Mouse (Mus musculus) intestine, embryonic 16.5 days (tissue): ENCODE measurements at regions not wholly inside any gene's neighbourhood (a gene's known extent, or its start where the extent isn't known, plus 50 kb on each side); places are given as distances from the start of the nearest gene placed in this dataset.

Source experiments
- ATAC-seq: fragments of 200-750 bp; cut with Nextera tagmentation; 2 replicates; pipeline ENCODE4 v1.8.0; 2017; ENCODE audit warnings: moderate TSS enrichment, moderate library complexity
- H3K27ac ChIP-seq: fragments of 300-500 bp; sonication (generic); 2 replicates; pipeline ENCODE4 v1.5.1; 2014; ENCODE audit warnings: mild to moderate bottlenecking, low read length
- H3K27me3 ChIP-seq: fragments of 300-500 bp; sonication (generic); replicated peaks from 2 replicates; pipeline ENCODE4 v1.6.1; 2014; ENCODE audit warnings: low read length, control low read depth, mixed read lengths; ENCODE audit not compliant: control insufficient read depth, insufficient read depth
- H3K36me3 ChIP-seq: fragments of 300-500 bp; sonication (generic); 2 replicates; pipeline ENCODE4 v1.6.1; 2014; ENCODE audit warnings: low read length, control low read depth; ENCODE audit not compliant: control insufficient read depth, insufficient read depth
- H3K4me1 ChIP-seq: fragments of 300-500 bp; sonication (generic); 2 replicates; pipeline ENCODE4 v1.6.1; 2014; ENCODE audit warnings: low read length, control low read depth, mixed read lengths; ENCODE audit not compliant: control insufficient read depth, insufficient read depth
- H3K4me2 ChIP-seq: fragments of 300-500 bp; sonication (generic); 2 replicates; pipeline ENCODE4 v1.6.1; 2014; ENCODE audit warnings: low read depth, low read length, control low read depth
- H3K4me3 ChIP-seq: fragments of 300-500 bp; sonication (generic); 2 replicates; pipeline ENCODE4 v1.5.1; 2014; ENCODE audit warnings: mild to moderate bottlenecking, low read length
- H3K9ac ChIP-seq: fragments of 300-500 bp; sonication (generic); 2 replicates; pipeline ENCODE4 v1.6.1; 2014; ENCODE audit warnings: low read depth, low read length
- H3K9me3 ChIP-seq: fragments of 300-500 bp; sonication (generic); 2 replicates; pipeline ENCODE4 v1.6.1; 2016; ENCODE audit warnings: low read length, control low read depth; ENCODE audit not compliant: control insufficient read depth
- WGBS: fragments of 180-500 bp; shearing (Covaris S2); extraction: QIAGEN DNeasy Blood & Tissue Kit; methylation state at CpG from one replicate; pipeline ENCODE4 v1.1.7; 2014; 5-methylcytosine and 5-hydroxymethylcytosine counted together

DNA sequence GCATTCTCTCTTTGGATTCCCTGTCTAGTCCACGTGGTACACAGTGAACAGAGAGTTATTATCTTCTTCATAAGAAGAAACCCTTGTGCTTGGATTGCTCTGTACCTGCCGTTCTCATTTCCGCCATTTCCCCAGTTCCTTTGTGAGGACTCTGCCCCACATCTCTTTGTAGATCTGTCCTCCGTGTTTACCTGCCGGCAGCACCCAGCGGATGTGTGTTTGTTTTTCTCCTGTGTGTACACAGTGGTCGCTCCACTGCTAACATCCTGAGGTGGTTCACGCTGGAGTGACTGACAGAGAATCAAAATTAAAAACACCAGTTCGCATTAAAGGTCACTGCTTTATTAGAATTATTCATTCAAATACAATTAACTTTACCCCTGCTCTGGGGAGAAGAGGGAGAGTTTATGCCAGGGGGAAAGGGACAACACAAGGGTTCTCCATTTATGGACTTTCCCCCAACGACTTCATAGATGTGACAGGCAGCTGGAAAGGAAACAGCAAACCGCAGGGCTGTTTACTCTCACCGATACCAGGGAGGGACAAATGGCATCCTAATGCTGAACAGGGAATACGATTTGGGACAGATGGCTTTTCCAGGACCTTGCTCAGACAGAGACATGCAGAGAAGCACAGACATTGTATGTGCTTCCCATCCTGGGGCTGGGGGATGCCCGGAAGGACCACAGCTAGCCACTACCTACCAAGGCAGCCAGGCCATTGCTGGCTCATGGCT lies 362.5 kb upstream of the Gm765 start:
- Histone ChIP-seq H3K27me3 (no peaks in the 10 kb centered on the region), H3K9me3 (no peaks in the 10 kb centered on the region), H3K4me2 (peak overlapping the region; percentile 9; the same call in 1 of the 2 replicates), H3K9ac (no peak overlapping the region), H3K36me3 (no peaks in the 10 kb centered on the region), H3K27ac (no peak overlapping the region), H3K4me3 (no peak overlapping the region), H3K4me1 (no peaks in the 10 kb centered on the region)
- WGBS, result 45% methylated on average over 14 of the region's 14 CpGs
- peak; percentile 53 for ATAC-seq

DNA sequence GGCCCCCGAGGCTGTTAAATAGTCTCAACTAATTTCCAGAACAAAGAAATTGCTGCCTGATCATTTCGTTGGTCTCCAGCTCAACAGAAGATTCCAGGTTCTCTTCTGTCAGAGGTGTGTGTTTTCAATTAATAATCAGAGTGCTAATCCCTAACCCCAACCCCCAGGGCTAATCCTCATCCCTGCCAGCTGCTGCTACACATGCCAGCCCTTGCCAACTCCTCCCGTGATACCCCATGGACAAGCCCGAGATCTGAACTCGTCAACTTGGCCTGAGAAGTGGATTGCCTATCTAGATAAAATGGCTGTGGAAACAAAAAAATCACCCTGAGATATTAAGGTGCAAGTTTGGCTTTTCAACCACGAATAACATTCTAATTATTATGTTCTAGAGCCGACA lies 355.0 kb upstream of the Gm765 start:
- no peak overlapping the region for H3K9ac ChIP-seq
- H3K9me3 ChIP-seq, result no peaks in the 10 kb centered on the region
- H3K27ac ChIP-seq, result no peak overlapping the region
- no peak overlapping the region for H3K4me2 ChIP-seq
- H3K4me3 ChIP-seq, result no peak overlapping the region
- H3K27me3 ChIP-seq, result no peaks in the 10 kb centered on the region
- 88% methylated on average over 7 of the region's 7 CpGs for WGBS
- ATAC-seq, result no peak
- no peaks in the 10 kb centered on the region for H3K36me3 ChIP-seq
- no peaks in the 10 kb centered on the region for H3K4me1 ChIP-seq

DNA sequence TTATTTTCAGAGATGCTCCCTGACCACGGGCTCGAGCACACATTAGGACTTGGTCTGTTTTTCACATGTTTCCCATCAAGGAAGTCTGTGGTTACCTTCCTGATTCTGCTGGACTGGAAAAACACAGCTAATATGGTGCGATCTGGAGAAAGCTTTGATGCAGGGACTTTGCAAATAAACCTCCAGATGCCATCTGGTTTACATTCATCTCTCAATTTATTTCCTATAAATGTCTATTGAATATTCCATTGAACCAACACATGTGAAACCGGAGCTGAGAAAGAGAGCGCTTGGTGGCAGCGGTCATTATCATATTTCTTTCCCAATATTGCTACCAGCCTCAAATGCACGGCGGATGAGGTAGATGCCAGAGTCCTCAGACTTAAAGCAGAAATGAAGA lies 350.9 kb upstream of the Gm765 start:
- no peak overlapping the region for H3K4me2 ChIP-seq
- WGBS, result 82% methylated on average over 8 of the region's 8 CpGs
- no peak for ATAC-seq
- H3K4me3 ChIP-seq, result no peak overlapping the region
- H3K4me1 ChIP-seq, result no peaks in the 10 kb centered on the region
- no peaks in the 10 kb centered on the region for H3K9me3 ChIP-seq
- no peak overlapping the region for H3K27ac ChIP-seq
- H3K27me3 ChIP-seq, result no peaks in the 10 kb centered on the region
- H3K9ac ChIP-seq, result no peak overlapping the region
- H3K36me3 ChIP-seq, result no peaks in the 10 kb centered on the region

DNA sequence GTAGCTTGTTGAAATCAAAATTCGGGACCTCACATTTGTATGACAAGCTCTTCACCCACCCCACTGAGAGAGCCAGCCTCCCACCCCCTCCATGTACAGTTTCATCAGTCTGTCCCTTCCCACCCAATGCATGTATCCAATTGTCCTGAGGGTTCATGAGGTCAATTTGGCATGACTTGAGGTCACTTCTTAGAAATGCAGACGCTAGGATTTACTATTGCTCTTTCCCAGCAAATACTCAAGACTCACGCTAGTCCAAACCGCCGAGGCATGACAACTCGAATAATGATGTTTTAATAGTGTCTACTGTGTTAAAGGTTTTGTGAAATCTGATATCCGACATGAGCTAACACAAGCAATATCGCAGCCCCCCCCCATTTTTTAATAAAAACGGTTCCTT lies 347.6 kb upstream of the Gm765 start:
- no peak overlapping the region for H3K9ac ChIP-seq
- H3K4me1 ChIP-seq, result no peaks in the 10 kb centered on the region
- H3K4me3 ChIP-seq, result no peak overlapping the region
- ATAC-seq, result no peak
- WGBS, result 72% methylated on average over 9 of the region's 9 CpGs
- H3K36me3 ChIP-seq, result no peaks in the 10 kb centered on the region
- no peak overlapping the region for H3K4me2 ChIP-seq
- H3K27me3 ChIP-seq, result no peaks in the 10 kb centered on the region
- no peak overlapping the region for H3K27ac ChIP-seq
- no peaks in the 10 kb centered on the region for H3K9me3 ChIP-seq

DNA sequence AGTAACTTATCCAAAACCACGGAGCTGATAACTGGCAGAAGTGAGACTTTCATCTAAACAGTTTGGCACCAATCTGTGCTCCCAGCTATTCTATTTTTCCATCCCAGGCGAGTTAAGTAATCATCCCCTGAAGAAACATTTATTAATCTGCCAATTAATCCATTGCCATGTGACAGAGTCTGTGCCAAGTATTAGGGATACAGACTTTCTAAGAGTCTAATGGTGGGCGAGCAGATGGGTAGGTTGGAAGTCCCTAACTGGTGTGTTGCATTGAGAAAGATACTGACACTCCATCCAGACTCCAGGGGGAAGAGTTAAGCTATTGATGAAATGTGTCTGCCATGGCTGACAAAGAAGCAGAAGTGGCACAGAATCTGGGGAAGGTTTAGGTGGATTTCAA lies 346.8 kb upstream of the Gm765 start:
- H3K9me3 ChIP-seq, result no peaks in the 10 kb centered on the region
- H3K27me3 ChIP-seq, result no peaks in the 10 kb centered on the region
- H3K9ac ChIP-seq, result no peak overlapping the region
- ATAC-seq, result no peak
- no peak overlapping the region for H3K27ac ChIP-seq
- H3K4me3 ChIP-seq, result no peak overlapping the region
- WGBS, result 82% methylated on average over 3 of the region's 3 CpGs
- no peaks in the 10 kb centered on the region for H3K36me3 ChIP-seq
- no peak overlapping the region for H3K4me2 ChIP-seq
- no peaks in the 10 kb centered on the region for H3K4me1 ChIP-seq

DNA sequence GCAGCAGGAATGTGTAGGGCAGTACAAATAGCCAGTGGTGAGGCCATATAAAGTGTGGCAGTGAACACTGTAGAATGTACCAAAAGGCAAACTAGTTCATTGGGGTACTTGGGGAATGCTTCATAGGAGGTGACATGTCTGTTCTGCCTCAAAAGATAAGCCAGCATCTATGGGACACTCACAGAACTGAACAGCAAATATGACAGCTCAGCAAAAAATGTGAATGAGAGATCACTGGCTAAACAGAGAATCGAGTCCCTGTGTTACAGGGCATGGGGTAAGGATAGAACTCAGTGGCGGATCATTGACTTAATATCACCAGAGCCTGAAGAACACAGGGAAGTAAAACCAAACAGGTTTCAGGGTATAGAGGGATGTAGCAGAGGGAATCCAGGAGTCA lies 346.1 kb upstream of the Gm765 start:
- 88% methylated on average over 2 of the region's 2 CpGs for WGBS
- Histone ChIP-seq H3K9ac (no peak overlapping the region), H3K36me3 (no peaks in the 10 kb centered on the region), H3K27ac (no peak overlapping the region), H3K27me3 (no peaks in the 10 kb centered on the region), H3K4me2 (no peak overlapping the region), H3K4me1 (no peaks in the 10 kb centered on the region), H3K9me3 (no peaks in the 10 kb centered on the region), H3K4me3 (no peak overlapping the region)
- ATAC-seq, result no peak

DNA sequence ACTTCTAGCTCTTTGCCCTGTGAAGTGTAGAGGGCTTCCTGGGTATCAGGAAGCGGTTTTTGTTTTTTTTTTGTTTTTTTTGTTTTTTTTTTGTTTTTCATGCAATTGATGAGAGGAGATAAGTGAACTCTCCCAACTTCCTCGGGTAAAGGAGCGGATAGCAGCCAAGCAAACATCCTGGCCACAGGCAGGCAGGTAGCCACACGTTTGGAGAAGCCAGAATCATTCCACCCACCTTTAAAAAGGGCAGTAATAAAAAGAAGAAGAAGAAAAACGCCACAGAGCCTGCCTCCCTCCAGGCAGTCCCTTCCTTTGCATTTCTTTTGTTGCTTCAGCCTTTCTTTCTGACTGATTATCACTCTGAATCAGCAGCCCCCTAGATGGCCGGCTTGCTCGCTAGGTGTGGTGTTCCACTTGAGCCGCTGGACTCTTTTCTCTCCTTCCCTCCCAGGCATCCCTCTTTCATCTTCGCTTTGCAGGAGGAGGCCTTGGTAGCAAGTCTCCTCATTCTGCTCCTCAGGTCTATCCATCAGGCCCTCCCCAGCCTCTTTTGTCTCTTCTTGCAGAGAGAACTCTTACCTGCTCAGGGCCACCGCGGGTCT lies 323.9 kb upstream of the Gm765 start:
- 35% methylated on average over 11 of the region's 11 CpGs for WGBS

DNA sequence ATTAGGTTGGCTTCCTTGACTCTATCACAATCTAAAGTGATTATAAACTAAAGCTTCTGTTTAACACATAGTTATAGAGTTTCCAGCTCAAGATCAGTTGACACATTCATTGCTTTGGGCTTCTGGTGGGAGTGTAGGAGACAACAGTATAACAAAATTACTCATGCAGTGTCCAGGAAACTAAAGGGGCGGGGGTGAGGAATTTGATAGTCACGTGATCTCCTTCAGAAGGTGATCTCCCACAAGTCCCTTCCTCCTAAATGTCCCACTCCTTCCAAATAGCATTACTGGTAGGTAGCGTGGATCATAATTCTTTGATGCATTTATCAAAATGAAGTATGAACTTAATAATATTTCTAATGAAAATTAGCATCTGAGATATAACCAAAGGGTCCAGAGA lies 309.3 kb upstream of the Gm765 start:
- Histone ChIP-seq H3K4me1 (no peaks in the 10 kb centered on the region), H3K9ac (no peak overlapping the region), H3K9me3 (no peaks in the 10 kb centered on the region), H3K27ac (no peak overlapping the region), H3K27me3 (no peaks in the 10 kb centered on the region), H3K4me3 (no peak overlapping the region), H3K4me2 (no peak overlapping the region), H3K36me3 (no peaks in the 10 kb centered on the region)
- 86% methylated on average over 3 of the region's 3 CpGs for WGBS
- no peak for ATAC-seq

More for the DNA sequence above, 323.9 kb upstream of the Gm765 start:
- no peak overlapping the region for H3K27ac ChIP-seq
- no peaks in the 10 kb centered on the region for H3K27me3 ChIP-seq
- no peak for ATAC-seq
- H3K4me1 ChIP-seq, result no peaks in the 10 kb centered on the region
- H3K9ac ChIP-seq, result no peak overlapping the region
- no peaks in the 10 kb centered on the region for H3K36me3 ChIP-seq
- H3K9me3 ChIP-seq, result no peaks in the 10 kb centered on the region
- H3K4me3 ChIP-seq, result no peak overlapping the region
- H3K4me2 ChIP-seq, result no peak overlapping the region

DNA sequence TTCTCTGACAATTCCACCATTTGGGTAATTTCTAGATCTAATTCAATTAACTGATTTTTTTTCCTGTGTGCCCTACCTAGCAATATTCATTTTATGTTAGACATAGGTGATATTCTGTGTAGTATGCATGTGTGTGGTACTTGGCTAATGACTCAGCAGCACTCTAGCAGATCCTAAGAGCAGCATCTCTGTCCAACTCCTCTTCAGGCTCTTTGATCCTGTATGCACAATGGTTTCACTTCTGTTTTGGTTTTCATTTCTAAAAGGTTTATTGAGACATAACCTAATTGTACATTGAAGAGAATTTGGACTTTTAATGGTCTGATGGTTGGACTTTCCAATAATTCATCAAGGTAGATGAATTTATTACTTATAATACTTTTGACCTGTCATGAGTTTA lies 308.8 kb upstream of the Gm765 start:
- Histone ChIP-seq H3K4me1 (no peaks in the 10 kb centered on the region), H3K27me3 (no peaks in the 10 kb centered on the region), H3K9me3 (no peaks in the 10 kb centered on the region), H3K36me3 (no peaks in the 10 kb centered on the region), H3K9ac (no peak overlapping the region), H3K27ac (no peak overlapping the region), H3K4me2 (no peak overlapping the region), H3K4me3 (no peak overlapping the region)
- ATAC-seq, result no peak

DNA sequence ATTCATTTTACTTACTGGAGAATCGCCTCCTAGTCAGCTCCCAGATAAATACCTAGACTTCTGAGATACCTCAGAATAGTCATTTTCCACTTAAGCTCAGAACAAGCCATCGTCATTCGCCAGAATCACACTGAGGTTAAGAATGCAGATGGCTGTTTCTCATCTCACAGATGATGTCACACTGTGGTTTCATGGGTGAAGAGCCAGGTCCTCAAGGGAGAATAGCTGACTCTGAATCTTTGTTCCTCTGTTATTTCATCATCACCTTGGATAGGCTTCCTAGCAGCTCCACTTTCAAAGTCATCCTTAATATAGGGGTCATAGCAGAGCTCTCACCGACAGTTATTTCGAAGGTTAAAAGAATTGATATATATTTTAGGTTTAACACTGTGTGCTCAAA lies 297.8 kb upstream of the Gm765 start:
- Histone ChIP-seq H3K9me3 (no peaks in the 10 kb centered on the region), H3K9ac (no peak overlapping the region), H3K4me1 (no peaks in the 10 kb centered on the region), H3K4me3 (no peak overlapping the region), H3K4me2 (no peak overlapping the region), H3K27me3 (no peaks in the 10 kb centered on the region), H3K36me3 (no peaks in the 10 kb centered on the region), H3K27ac (no peak overlapping the region)
- no peak for ATAC-seq
- 89% methylated on average over 5 of the region's 5 CpGs for WGBS
